Mouse (Mus musculus) ES-E14 (cell line): ENCODE measurements around the gene Ctr9. TPM values are rescaled to one million over a fixed set of nuclear protein-coding genes. Genes with fewer than 3 reads are reported as not detected.

Experiments used
- DNase-seq: peaks from one replicate; pipeline ENCODE4 v3.0.0-alpha.2; 2013; ENCODE audit warnings: low read depth, low spot score
- H3K27ac ChIP-seq: 2 replicates; pipeline ENCODE4 v1.5.1; 2012; ENCODE audit warnings: low read depth, mild to moderate bottlenecking, low read length, moderate library complexity, mixed read lengths; ENCODE audit not compliant: poor library complexity, insufficient read depth, severe bottlenecking
- H3K36me3 ChIP-seq: 2 replicates; pipeline ENCODE4 v1.6.1; 2012; ENCODE audit warnings: mild to moderate bottlenecking, low read length, moderate library complexity, mixed read lengths; ENCODE audit not compliant: control insufficient read depth, poor library complexity, insufficient read depth, severe bottlenecking
- H3K4me1 ChIP-seq, 2 experiments: fragments of 150-350 bp in 1 of 2; sonication (generic) in 1 of 2; 2 replicates each; pipeline ENCODE4 v1.6.1; 2012; ENCODE audit warnings: low read length in 2 of 2, mild to moderate bottlenecking in 1 of 2, mixed read lengths in 1 of 2; ENCODE audit not compliant: control insufficient read depth in 2 of 2, insufficient read depth in 2 of 2, poor library complexity in 1 of 2
- H3K4me3 ChIP-seq, 2 experiments: fragments of 150-350 bp in 1 of 2; sonication (generic) in 1 of 2; 2 replicates each; pipeline ENCODE4 v1.5.1; 2012; ENCODE audit warnings: low read length in 2 of 2, low read depth in 1 of 2, mild to moderate bottlenecking in 1 of 2, mixed read lengths in 1 of 2; ENCODE audit not compliant: insufficient read depth in 1 of 2, poor library complexity in 1 of 2, severe bottlenecking in 1 of 2
- H3K9ac ChIP-seq: 2 replicates; pipeline ENCODE4 v1.6.1; 2012; ENCODE audit warnings: low read depth, mild to moderate bottlenecking, low read length, mixed read lengths; ENCODE audit not compliant: poor library complexity, insufficient read depth, severe bottlenecking
- H3K9me3 ChIP-seq: fragments of 150-350 bp; sonication (generic); 2 replicates; pipeline ENCODE4 v1.6.1; 2012; ENCODE audit warnings: low read depth, mild to moderate bottlenecking, low read length; ENCODE audit not compliant: control insufficient read depth, insufficient read depth
- CHD2 ChIP-seq: IDR thresholded peaks from 2 replicates; pipeline ENCODE4 v1.6.1; 2014; ENCODE audit warnings: mild to moderate bottlenecking, low read depth, low read length, inconsistent platforms
- HCFC1 ChIP-seq: IDR thresholded peaks from 2 replicates; pipeline ENCODE4 v1.6.1; 2012; ENCODE audit warnings: low read length, inconsistent platforms, borderline replicate concordance; ENCODE audit not compliant: insufficient read depth
- MAFK ChIP-seq: IDR thresholded peaks from 2 replicates; pipeline ENCODE4 v1.6.1; 2014; ENCODE audit warnings: mild to moderate bottlenecking, low read depth, low read length, inconsistent platforms; ENCODE audit not compliant: insufficient read depth
- ZC3H11A ChIP-seq: IDR thresholded peaks from 2 replicates; pipeline ENCODE4 v1.6.1; 2012; ENCODE audit warnings: low read depth, mild to moderate bottlenecking, inconsistent platforms, low read length, borderline replicate concordance
- ZNF384 ChIP-seq: IDR thresholded peaks from 2 replicates; pipeline ENCODE4 v1.6.1; 2012; ENCODE audit warnings: low read depth, low read length, inconsistent platforms
- in situ Hi-C, 2 experiments: fragments of 600-800 bp; cut with MboI; formaldehyde crosslinking; loops; one replicate each; pipeline ENCODE4 v1.15.1; 2025; ENCODE audit warnings: low sequenced_read_pairs in 2 of 2, inconsistent platforms in 1 of 2; ENCODE audit not compliant: unreplicated experiment in 2 of 2
- total RNA-seq: library from RNA; depleted of rRNA; stranded (reverse); fragments of 300-350 nt; gene quantifications from 2 replicates; pipeline ENCODE4 v1.2.3, GENCODE M21; 2012

Gene Ctr9
- total RNA-seq, 1 experiment: 71.9 TPM

- Histone ChIP-seq H3K4me1 (no peaks in the 10 kb centered on the region), H3K36me3 (peaks cover 47% of the 10 kb centered on the region), H3K27ac (no peak overlapping the region), H3K9ac (no peak overlapping the region), H3K4me3 (no peak overlapping the region), H3K9me3 (no peaks in the 10 kb centered on the region)
- in situ Hi-C loops: no loop called here
- TF ChIP-seq ZC3H11A (no peak), HCFC1 (no peak), ZNF384 (no peak), CHD2 (no peak), MAFK (no peak)
- DNase-seq: no peak
Measured at GRCm38 (mm10) chr7:111055221-111055620, 26.5 kb downstream of the Ctr9 start.

GRCm38 (mm10) chr7:111055984-111056657, 27.4 kb downstream of the Ctr9 start:
- Histone ChIP-seq H3K27ac (no peak overlapping the region), H3K36me3 (peaks cover 40% of the 10 kb centered on the region)
- TF ChIP-seq MAFK (no peak), ZC3H11A (no peak), ZNF384 (no peak), HCFC1 (no peak), CHD2 (no peak)

GRCm38 (mm10) chr7:111059527-111059926, 30.8 kb downstream of the Ctr9 start:
- H3K9me3 ChIP-seq: no peaks in the 10 kb centered on the region
- TF ChIP-seq CHD2 (no peak), MAFK (no peak), ZC3H11A (no peak), ZNF384 (no peak), HCFC1 (no peak)
- no peak overlapping the region for H3K9ac ChIP-seq
- H3K4me3 ChIP-seq: no peak overlapping the region
- H3K36me3 ChIP-seq: peaks cover 12% of the 10 kb centered on the region
- H3K27ac ChIP-seq: no peak overlapping the region
- in situ Hi-C loops: no loop called here
- DNase-seq: no peak
- no peaks in the 10 kb centered on the region for H3K4me1 ChIP-seq

More at GRCm38 (mm10) chr7:111055984-111056657, 27.4 kb downstream of the Ctr9 start:
- Histone ChIP-seq H3K9me3 (no peaks in the 10 kb centered on the region), H3K9ac (no peak overlapping the region), H3K4me3 (no peak overlapping the region), H3K4me1 (no peaks in the 10 kb centered on the region)
- no peak for DNase-seq
- in situ Hi-C loops: no loop called here

- Histone ChIP-seq H3K4me3 (no peak overlapping the region), H3K36me3 (peaks cover 4% of the 10 kb centered on the region), H3K9me3 (no peaks in the 10 kb centered on the region), H3K9ac (no peak overlapping the region), H3K4me1 (no peaks in the 10 kb centered on the region), H3K27ac (no peak overlapping the region)
- in situ Hi-C loops: no loop called here
- TF ChIP-seq ZC3H11A (no peak), MAFK (no peak), ZNF384 (no peak), CHD2 (no peak), HCFC1 (no peak)
- DNase-seq: no peak
Measured at GRCm38 (mm10) chr7:111062971-111063370, 34.2 kb downstream of the Ctr9 start.

DNA sequence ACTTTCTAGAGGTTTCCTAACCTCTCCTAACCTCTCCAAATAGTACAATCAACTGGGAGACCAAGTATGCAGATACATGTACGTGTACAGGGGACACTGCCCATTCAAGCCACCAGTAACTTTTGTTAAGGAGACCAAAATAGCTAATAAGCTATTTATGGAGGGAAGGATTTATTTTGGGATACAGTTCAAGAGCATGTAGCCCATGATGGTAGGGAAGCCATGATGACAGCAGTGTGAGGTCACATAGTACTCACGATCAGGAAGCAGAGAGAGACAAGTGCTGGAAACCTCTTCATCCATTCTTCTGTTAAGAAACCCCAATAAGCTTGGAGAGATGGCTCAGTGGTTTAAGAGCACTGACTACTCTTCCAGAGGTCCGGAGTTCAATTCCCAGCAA, 39.4 kb downstream of the Ctr9 start:
- TF ChIP-seq HCFC1: no peak
- TF ChIP-seq ZC3H11A: no peak
- no peak for TF ChIP-seq MAFK
- no peak for TF ChIP-seq CHD2
- no peak for TF ChIP-seq ZNF384
- Histone ChIP-seq H3K27ac (no peak overlapping the region), H3K4me3 (no peak overlapping the region), H3K9me3 (no peaks in the 10 kb centered on the region), H3K9ac (no peak overlapping the region), H3K36me3 (peaks cover 23% of the 10 kb centered on the region), H3K4me1 (no peaks in the 10 kb centered on the region)
- in situ Hi-C loops: no loop called here
- no peak for DNase-seq
